Mouse (Mus musculus): ENCODE measurements at regions not wholly inside any gene's neighbourhood (a gene's known extent, or its start where the extent isn't known, plus 50 kb on each side); places are given as distances from the start of the nearest gene placed in this dataset.
A peak's percentile ranks its signal among the peaks of the same experiment; 100 is the strongest.
"Not testable (repeated sequence)": the region's sequence is repeated elsewhere in the genome, so short reads cannot be mapped to it uniquely, and the experiment has no call there.

DNA sequence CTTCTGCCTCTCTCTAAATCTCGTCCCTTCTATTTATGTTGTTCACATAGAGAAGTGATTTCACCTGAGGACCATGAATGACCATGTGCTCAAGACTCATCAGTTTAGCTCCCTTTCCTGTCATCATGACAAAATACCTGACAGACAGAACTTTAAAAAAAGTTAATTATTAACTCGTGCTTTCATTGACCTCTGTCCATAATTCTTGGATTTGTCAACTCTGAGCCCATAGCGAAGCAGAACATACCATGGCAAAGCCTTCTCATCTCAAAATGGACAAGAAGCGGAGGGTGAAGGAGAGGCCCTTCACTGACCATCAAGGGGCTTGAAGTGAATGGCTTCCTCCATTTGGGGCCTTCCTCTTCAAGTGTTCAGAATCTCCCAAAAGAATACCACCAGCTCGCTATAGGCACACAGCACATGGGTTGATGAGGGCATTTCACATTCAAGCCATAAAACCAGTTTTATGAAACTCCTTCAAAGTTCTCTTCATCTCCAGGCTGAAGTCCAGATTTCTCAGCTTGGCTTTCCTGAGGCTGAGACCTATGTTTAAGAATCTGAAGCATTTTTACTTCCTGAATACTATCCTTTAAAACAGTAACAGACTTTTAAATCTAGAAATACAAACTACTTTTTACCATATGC, 144.0 kb upstream of the P2ry1 start:
- H3K36me3 ChIP-seq (ENCODE audit: control insufficient read depth, insufficient read depth, low read length) = no peaks in the 10 kb centered on the region
- WGBS = 83% methylated on average over 5 of the region's 5 CpGs
- H3K4me1 ChIP-seq (replicated peaks; ENCODE audit: control insufficient read depth, insufficient read depth, low read length) = no peaks in the 10 kb centered on the region
- H3K27ac ChIP-seq (ENCODE audit: low read depth, low read length) = no peak overlapping the region
- DNase-seq (ENCODE audit: low spot score) (no peak), ATAC-seq (replicated peaks; ENCODE audit: low FRiP score) (no peak)
- H3K4me3 ChIP-seq (ENCODE audit: low read depth, low read length) = no peak overlapping the region
- no peaks in the 10 kb centered on the region for H3K9me3 ChIP-seq (ENCODE audit: control insufficient read depth, low read length)
- no peak overlapping the region for H3K4me2 ChIP-seq (ENCODE audit: low read depth, low read length, severe bottlenecking)
- no peaks in the 10 kb centered on the region for H3K27me3 ChIP-seq (ENCODE audit: control insufficient read depth, insufficient read depth, low read length)
- no peak overlapping the region for H3K9ac ChIP-seq (ENCODE audit: low read length)

GRCm38 (mm10) chr3:60859119-60859515, 143.5 kb upstream of the P2ry1 start:
- DNase-seq (ENCODE audit: low spot score) (no peak), ATAC-seq (replicated peaks; ENCODE audit: low FRiP score) (no peak)
- Histone ChIP-seq H3K36me3 (ENCODE audit: control insufficient read depth, insufficient read depth, low read length) (no peaks in the 10 kb centered on the region), H3K27me3 (ENCODE audit: control insufficient read depth, insufficient read depth, low read length) (no peaks in the 10 kb centered on the region), H3K4me1 (replicated peaks; ENCODE audit: control insufficient read depth, insufficient read depth, low read length) (no peaks in the 10 kb centered on the region), H3K9me3 (ENCODE audit: control insufficient read depth, low read length) (no peaks in the 10 kb centered on the region), H3K4me2 (ENCODE audit: low read depth, low read length, severe bottlenecking) (no peak overlapping the region), H3K27ac (ENCODE audit: low read depth, low read length) (no peak overlapping the region), H3K9ac (ENCODE audit: low read length) (no peak overlapping the region), H3K4me3 (ENCODE audit: low read depth, low read length) (no peak overlapping the region)
- WGBS = 88% methylated on average over 3 of the region's 3 CpGs

DNA sequence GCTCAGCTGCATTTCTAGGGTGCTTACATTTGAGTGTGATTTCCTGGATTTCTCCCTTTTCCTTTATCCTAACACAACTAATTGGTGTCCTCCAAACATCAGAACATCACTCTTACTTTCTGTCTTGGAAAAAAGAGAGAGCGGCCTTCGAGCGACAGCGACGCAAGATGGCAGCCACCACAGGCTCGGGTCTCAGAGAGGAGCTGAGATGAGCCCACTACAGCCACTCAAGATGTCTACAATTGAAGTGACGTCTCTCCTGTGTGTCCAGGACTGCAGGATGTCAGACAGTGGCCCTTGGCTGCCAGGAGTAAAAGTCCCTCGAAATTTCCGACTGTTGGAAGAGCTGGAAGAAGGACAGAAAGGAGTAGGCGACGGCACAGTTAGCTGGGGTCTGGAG, 125.7 kb upstream of the P2ry1 start:
- not testable (repeated sequence) for H3K36me3 ChIP-seq (ENCODE audit: control insufficient read depth, insufficient read depth, low read length); H3K4me2 ChIP-seq (ENCODE audit: low read depth, low read length, severe bottlenecking); H3K4me3 ChIP-seq (ENCODE audit: low read depth, low read length); H3K27ac ChIP-seq (ENCODE audit: low read depth, low read length); H3K9ac ChIP-seq (ENCODE audit: low read length); H3K9me3 ChIP-seq (ENCODE audit: control insufficient read depth, low read length); H3K27me3 ChIP-seq (ENCODE audit: control insufficient read depth, insufficient read depth, low read length); H3K4me1 ChIP-seq (replicated peaks; ENCODE audit: control insufficient read depth, insufficient read depth, low read length); ATAC-seq (replicated peaks; ENCODE audit: low FRiP score); DNase-seq (ENCODE audit: low spot score)
- WGBS = 92% methylated on average over 11 of the region's 11 CpGs

DNA sequence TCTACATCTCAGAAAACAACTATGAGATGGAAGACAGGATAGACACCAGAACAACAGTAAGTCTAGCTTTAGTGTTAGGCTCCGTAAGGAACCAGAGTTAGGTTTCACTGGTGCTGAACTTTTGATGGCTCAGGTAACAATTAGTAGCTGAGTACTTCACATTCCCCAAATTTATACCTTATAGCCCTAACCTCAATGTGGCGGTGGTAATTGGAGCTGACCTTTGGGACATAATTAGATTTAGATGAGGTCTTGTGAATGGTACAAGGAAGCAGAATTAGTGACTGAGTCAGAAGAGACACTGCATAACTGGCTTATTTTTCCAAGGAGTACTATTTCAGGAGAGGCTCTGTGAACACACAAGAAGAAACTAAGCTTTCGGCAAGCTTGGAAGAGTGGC, 123.7 kb upstream of the P2ry1 start:
- Histone ChIP-seq H3K27ac (ENCODE audit: low read depth, low read length) (no peak overlapping the region), H3K9me3 (ENCODE audit: control insufficient read depth, low read length) (no peaks in the 10 kb centered on the region), H3K36me3 (ENCODE audit: control insufficient read depth, insufficient read depth, low read length) (no peaks in the 10 kb centered on the region), H3K4me1 (replicated peaks; ENCODE audit: control insufficient read depth, insufficient read depth, low read length) (no peaks in the 10 kb centered on the region), H3K4me3 (ENCODE audit: low read depth, low read length) (no peak overlapping the region), H3K9ac (ENCODE audit: low read length) (no peak overlapping the region), H3K27me3 (ENCODE audit: control insufficient read depth, insufficient read depth, low read length) (no peaks in the 10 kb centered on the region), H3K4me2 (ENCODE audit: low read depth, low read length, severe bottlenecking) (no peak overlapping the region)
- no peak for ATAC-seq (replicated peaks; ENCODE audit: low FRiP score)
- WGBS = 86% methylated on average over 3 of the region's 3 CpGs
- DNase-seq (ENCODE audit: low spot score) = no peak

- WGBS = 71% methylated on average over 3 of the region's 3 CpGs
- DNase-seq (ENCODE audit: low spot score) (no peak), ATAC-seq (replicated peaks; ENCODE audit: low FRiP score) (no peak)
- H3K9ac ChIP-seq (ENCODE audit: low read length) = no peak overlapping the region
- no peaks in the 10 kb centered on the region for H3K27me3 ChIP-seq (ENCODE audit: control insufficient read depth, insufficient read depth, low read length)
- no peaks in the 10 kb centered on the region for H3K36me3 ChIP-seq (ENCODE audit: control insufficient read depth, insufficient read depth, low read length)
- no peak overlapping the region for H3K4me3 ChIP-seq (ENCODE audit: low read depth, low read length)
- no peak overlapping the region for H3K27ac ChIP-seq (ENCODE audit: low read depth, low read length)
- H3K9me3 ChIP-seq (ENCODE audit: control insufficient read depth, low read length) = no peaks in the 10 kb centered on the region
- no peaks in the 10 kb centered on the region for H3K4me1 ChIP-seq (replicated peaks; ENCODE audit: control insufficient read depth, insufficient read depth, low read length)
- H3K4me2 ChIP-seq (ENCODE audit: low read depth, low read length, severe bottlenecking) = no peak overlapping the region
These were observed 118.6 kb upstream of the P2ry1 start for GRCm38 (mm10) chr3:60884027-60884426.

GRCm38 (mm10) chr3:60889191-60889861, 113.3 kb upstream of the P2ry1 start:
- Histone ChIP-seq H3K27me3 (ENCODE audit: control insufficient read depth, insufficient read depth, low read length) (no peaks in the 10 kb centered on the region), H3K4me2 (ENCODE audit: low read depth, low read length, severe bottlenecking) (no peak overlapping the region), H3K4me1 (replicated peaks; ENCODE audit: control insufficient read depth, insufficient read depth, low read length) (no peaks in the 10 kb centered on the region), H3K27ac (ENCODE audit: low read depth, low read length) (no peak overlapping the region), H3K36me3 (ENCODE audit: control insufficient read depth, insufficient read depth, low read length) (no peaks in the 10 kb centered on the region), H3K4me3 (ENCODE audit: low read depth, low read length) (no peak overlapping the region), H3K9me3 (ENCODE audit: control insufficient read depth, low read length) (no peaks in the 10 kb centered on the region), H3K9ac (ENCODE audit: low read length) (no peak overlapping the region)
- 87% methylated on average over 4 of the region's 4 CpGs for WGBS
- no peak for ATAC-seq (replicated peaks; ENCODE audit: low FRiP score)
- DNase-seq (ENCODE audit: low spot score) = no peak

GRCm38 (mm10) chr3:60897628-60898269, 104.8 kb upstream of the P2ry1 start:
- no peak overlapping the region for H3K27ac ChIP-seq (ENCODE audit: low read depth, low read length)
- WGBS = 91% methylated on average over 5 of the region's 5 CpGs
- no peak overlapping the region for H3K4me3 ChIP-seq (ENCODE audit: low read depth, low read length)
- no peaks in the 10 kb centered on the region for H3K9me3 ChIP-seq (ENCODE audit: control insufficient read depth, low read length)
- no peak overlapping the region for H3K9ac ChIP-seq (ENCODE audit: low read length)
- ATAC-seq (replicated peaks; ENCODE audit: low FRiP score) = no peak
- no peaks in the 10 kb centered on the region for H3K4me1 ChIP-seq (replicated peaks; ENCODE audit: control insufficient read depth, insufficient read depth, low read length)
- H3K4me2 ChIP-seq (ENCODE audit: low read depth, low read length, severe bottlenecking) = no peak overlapping the region
- H3K27me3 ChIP-seq (ENCODE audit: control insufficient read depth, insufficient read depth, low read length) = no peaks in the 10 kb centered on the region
- DNase-seq (ENCODE audit: low spot score) = no peak
- no peaks in the 10 kb centered on the region for H3K36me3 ChIP-seq (ENCODE audit: control insufficient read depth, insufficient read depth, low read length)

DNA sequence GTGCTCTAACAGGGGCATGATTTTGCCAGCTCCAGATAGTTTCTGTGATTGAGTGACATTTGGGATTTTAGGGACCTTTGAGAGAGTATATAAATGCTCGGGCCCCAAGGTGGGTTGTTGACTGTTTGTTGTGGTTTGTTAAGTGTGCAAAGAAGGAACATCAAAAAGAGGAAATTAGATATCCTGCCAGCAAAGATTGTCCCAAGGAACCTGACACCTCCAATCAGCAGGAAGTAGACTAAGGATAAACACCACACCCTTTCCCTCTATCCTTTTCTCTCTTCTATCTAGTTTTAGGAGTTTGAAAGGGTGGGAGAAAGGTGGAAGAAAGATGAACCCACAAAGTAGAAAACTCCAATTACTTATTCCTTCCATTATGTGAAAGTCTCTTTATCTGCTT, 103.9 kb upstream of the P2ry1 start:
- Histone ChIP-seq H3K27ac (ENCODE audit: low read depth, low read length) (no peak overlapping the region), H3K9me3 (ENCODE audit: control insufficient read depth, low read length) (no peaks in the 10 kb centered on the region), H3K9ac (ENCODE audit: low read length) (no peak overlapping the region), H3K4me1 (replicated peaks; ENCODE audit: control insufficient read depth, insufficient read depth, low read length) (no peaks in the 10 kb centered on the region), H3K4me2 (ENCODE audit: low read depth, low read length, severe bottlenecking) (no peak overlapping the region), H3K36me3 (ENCODE audit: control insufficient read depth, insufficient read depth, low read length) (no peaks in the 10 kb centered on the region), H3K4me3 (ENCODE audit: low read depth, low read length) (no peak overlapping the region), H3K27me3 (ENCODE audit: control insufficient read depth, insufficient read depth, low read length) (no peaks in the 10 kb centered on the region)
- DNase-seq (ENCODE audit: low spot score) (no peak), ATAC-seq (replicated peaks; ENCODE audit: low FRiP score) (no peak)
- 83% methylated on average over 1 of the region's 1 CpGs for WGBS

- Histone ChIP-seq H3K9ac (ENCODE audit: low read length) (no peak overlapping the region), H3K27me3 (ENCODE audit: control insufficient read depth, insufficient read depth, low read length) (no peaks in the 10 kb centered on the region), H3K4me3 (ENCODE audit: low read depth, low read length) (no peak overlapping the region), H3K4me1 (replicated peaks; ENCODE audit: control insufficient read depth, insufficient read depth, low read length) (no peaks in the 10 kb centered on the region), H3K36me3 (ENCODE audit: control insufficient read depth, insufficient read depth, low read length) (no peaks in the 10 kb centered on the region), H3K4me2 (ENCODE audit: low read depth, low read length, severe bottlenecking) (no peak overlapping the region), H3K9me3 (ENCODE audit: control insufficient read depth, low read length) (no peaks in the 10 kb centered on the region), H3K27ac (ENCODE audit: low read depth, low read length) (no peak overlapping the region)
- whole genome bisulfite sequencing = 41% methylated on average over 2 of the region's 2 CpGs
- no peak for DNase-seq (ENCODE audit: low spot score)
- ATAC-seq (replicated peaks; ENCODE audit: low FRiP score) = peak; percentile 77
These were observed 101.0 kb upstream of the P2ry1 start for GRCm38 (mm10) chr3:60901571-60901970.

All from forebrain, embryonic 11.5 days (tissue).